ENCODE assay signal across 26 mouse cellular contexts in genomic region chr6:28517050-28517449, GRCm38 (mm10). TPM values are rescaled to one million over a fixed set of nuclear protein-coding genes. Genes with fewer than 3 reads are reported as not detected.
DNase-seq lines count a peak whose midpoint lies in the region; ATAC-seq and TF ChIP-seq lines count a peak whose summit lies in the region.
"Had no signal": no experiment of that assay in that cellular context is flagged by ENCODE, and none has a peak within 500 bp of the region (broad histone marks: within the 10 kb centered on the region; RNA-seq: fewer than 3 reads in every experiment).

No protein-coding gene starts in this region.

- H3K4me3 ChIP-seq in lung, adult 2 months (replicated peaks; ENCODE audit: extremely low read depth, low read depth, low read length) = no peak overlapping the region
- no peak overlapping the region for H3K4me3 ChIP-seq in midbrain, embryonic 13.5 days (replicated peaks)
- H3K4me3 ChIP-seq in midbrain, embryonic 15.5 days = no peak overlapping the region
- H3K4me3 ChIP-seq: forebrain, embryonic 10.5 days; forebrain, embryonic 13.5 days; heart, adult 2 months; heart, embryonic 10.5 days; heart, embryonic 13.5 days; hindbrain, embryonic 12.5 days had no signal

- TF ChIP-seq CTCF in lung, adult 2 months (IDR thresholded peaks at IDR 0.05; ENCODE audit: insufficient read depth, low read length) = no peak

- peaks cover 4% of the 10 kb centered on the region for H3K4me1 ChIP-seq in lung, adult 2 months (ENCODE audit: control insufficient read depth, insufficient read depth, low read length)
- H3K4me1 ChIP-seq in midbrain, embryonic 13.5 days (replicated peaks) = peaks cover 21% of the 10 kb centered on the region
- 0 out of 2 replicates have a peak, but pooled peaks cover 3% of the 10 kb centered on the region for H3K4me1 ChIP-seq in midbrain, embryonic 15.5 days
- H3K4me1 ChIP-seq: heart, embryonic 10.5 days; heart, embryonic 13.5 days; hindbrain, embryonic 12.5 days had no signal

- H3K27ac ChIP-seq in midbrain, embryonic 13.5 days = 0 out of 2 replicates have a peak overlapping the region, but pooled peaks have one; percentile 16
- H3K27ac ChIP-seq in midbrain, embryonic 15.5 days = no peak overlapping the region
- H3K27ac ChIP-seq: forebrain, embryonic 10.5 days; heart, adult 2 months; heart, embryonic 10.5 days; heart, embryonic 13.5 days; hindbrain, embryonic 12.5 days had no signal

- TF ChIP-seq POLR2A in lung, adult 2 months (IDR thresholded peaks at IDR 0.05; ENCODE audit: borderline replicate concordance, extremely low read depth, low read depth, low read length) = no peak

- peaks cover 40% of the 10 kb centered on the region for H3K36me3 ChIP-seq in midbrain, embryonic 13.5 days
- no peaks in the 10 kb centered on the region for H3K36me3 ChIP-seq in midbrain, embryonic 15.5 days (replicated peaks)

- no peaks in the 10 kb centered on the region for H3K9me3 ChIP-seq in midbrain, embryonic 13.5 days
- no peaks in the 10 kb centered on the region for H3K9me3 ChIP-seq in midbrain, embryonic 15.5 days
- H3K9me3 ChIP-seq: forebrain, embryonic 10.5 days; forebrain, embryonic 13.5 days; G1E; heart, embryonic 10.5 days; heart, embryonic 13.5 days; hindbrain, embryonic 12.5 days had no signal

- H3K27me3 ChIP-seq in midbrain, embryonic 13.5 days = no peaks in the 10 kb centered on the region
- no peaks in the 10 kb centered on the region for H3K27me3 ChIP-seq in midbrain, embryonic 15.5 days (replicated peaks)
- H3K27me3 ChIP-seq: CH12.LX; forebrain, embryonic 13.5 days; heart, embryonic 13.5 days; hindbrain, embryonic 12.5 days; Patski had no signal

- no peak overlapping the region for H3K4me2 ChIP-seq in midbrain, embryonic 13.5 days (replicated peaks)
- no peak overlapping the region for H3K4me2 ChIP-seq in midbrain, embryonic 15.5 days
- H3K4me2 ChIP-seq: forebrain, embryonic 13.5 days; heart, embryonic 13.5 days; hindbrain, embryonic 12.5 days had no signal

- 70% methylated on average over 1 of the region's 1 CpGs for WGBS in lung, adult 2 months
- 74% methylated on average over 1 of the region's 1 CpGs for WGBS in midbrain, embryonic 13.5 days
- WGBS in midbrain, embryonic 15.5 days = 87% methylated on average over 1 of the region's 1 CpGs

- no peak overlapping the region for H3K9ac ChIP-seq in midbrain, embryonic 13.5 days (replicated peaks)
- no peak overlapping the region for H3K9ac ChIP-seq in midbrain, embryonic 15.5 days
- H3K9ac ChIP-seq: forebrain, embryonic 13.5 days; heart, embryonic 13.5 days; hindbrain, embryonic 12.5 days had no signal

- peak; percentile 13 to 20 for DNase-seq in lung, adult 18-20 months
- DNase-seq in lung, postnatal 10 days = no peak
- DNase-seq in lung, postnatal 36 days = peak; percentile 29
- no peak for DNase-seq in lung, adult 2 months
- no peak for DNase-seq in heart, postnatal 4 days
- DNase-seq: adrenal gland, postnatal 10 days; adrenal gland, postnatal 36 days; B cell, adult 2 months; cerebellum, adult 18-20 months; cerebellum, adult 9-10 months; cerebellum, postnatal 14 days; gastrocnemius, postnatal 10 days; gastrocnemius, postnatal 36 days; heart, adult 2 months; heart, postnatal 14 days had no signal

- no peak for ATAC-seq in midbrain, embryonic 13.5 days
- ATAC-seq in midbrain, embryonic 15.5 days (replicated peaks) = no peak
- ATAC-seq: forebrain, embryonic 13.5 days; forebrain, embryonic 16.5 days; Patski had no signal

RNA-seq across cellular contexts. Expression of gene Snd1, which starts 42.1 kb away (rescaled TPM):
- polyA plus RNA-seq in lung, adult 2 months (2012; rRNA removed) = 70.7 and 88.3 TPM in 2 replicates
- 82.4 and 86.5 TPM in 2 replicates for polyA plus RNA-seq in midbrain, embryonic 13.5 days (2015; fragmentation: Nextera tagmentation; extraction: Ambion mirVana)
- polyA plus RNA-seq in midbrain, embryonic 15.5 days (2015; fragmentation: Nextera tagmentation; extraction: Ambion mirVana) = 79.7 and 82.0 TPM in 2 replicates
- total RNA-seq in heart, postnatal 4 days (2021) = 100 to 1,000 TPM; 118 to 128 TPM

Comparison
In these comparisons a context has a peak if more than half of its experiments do, and no peak if none do; other contexts are left out.
1. DNase-seq: peak in lung, adult 18-20 months (2 of 2) and lung, postnatal 36 days (single experiment); none in lung, postnatal 10 days (single experiment), lung, adult 2 months (single experiment) and heart, postnatal 4 days (single experiment).